Mouse (Mus musculus): ENCODE data around the gene Brca2.

Brca2 gene

DNA sequence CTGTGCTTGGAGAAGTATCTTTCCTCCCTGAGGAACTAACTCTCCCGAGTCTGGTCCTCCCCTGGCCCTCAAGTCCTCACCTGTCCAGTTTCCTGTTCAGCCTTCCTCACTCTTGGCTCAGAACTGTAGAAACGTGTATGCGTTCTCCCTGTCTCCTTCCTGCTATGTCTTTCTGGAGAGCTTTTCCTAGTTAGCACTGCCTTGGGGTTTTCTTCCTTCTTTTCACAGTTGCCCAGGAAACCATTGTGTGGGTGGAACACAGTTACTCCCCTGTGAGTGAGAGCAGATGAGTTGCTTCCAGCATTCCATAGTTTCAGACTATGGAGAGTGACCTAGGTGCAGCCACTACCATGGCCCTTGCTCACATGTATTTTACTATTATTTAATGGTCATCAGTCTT is 43.8 kb downstream of the Brca2 start:
- no peak for DNase-seq

DNA sequence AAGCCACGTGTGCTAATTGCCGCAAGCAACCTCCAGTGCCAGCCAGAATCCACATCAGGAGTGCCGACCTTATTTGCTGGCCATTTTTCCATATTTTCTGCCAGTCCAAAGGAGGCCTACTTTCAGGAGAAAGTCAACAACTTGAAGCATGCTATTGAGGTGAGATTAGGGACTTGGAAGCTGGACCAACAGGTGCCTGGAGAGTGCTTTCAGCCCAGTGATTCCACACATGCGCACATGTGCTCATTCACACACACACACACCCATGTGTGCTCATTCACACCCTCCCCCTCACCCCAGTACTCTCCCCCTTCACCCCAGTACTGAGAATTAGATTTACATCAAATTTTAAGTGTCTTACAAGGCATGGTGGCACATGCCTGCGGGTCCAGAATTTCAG is 44.5 kb downstream of the Brca2 start:
- no peak for DNase-seq

DNA sequence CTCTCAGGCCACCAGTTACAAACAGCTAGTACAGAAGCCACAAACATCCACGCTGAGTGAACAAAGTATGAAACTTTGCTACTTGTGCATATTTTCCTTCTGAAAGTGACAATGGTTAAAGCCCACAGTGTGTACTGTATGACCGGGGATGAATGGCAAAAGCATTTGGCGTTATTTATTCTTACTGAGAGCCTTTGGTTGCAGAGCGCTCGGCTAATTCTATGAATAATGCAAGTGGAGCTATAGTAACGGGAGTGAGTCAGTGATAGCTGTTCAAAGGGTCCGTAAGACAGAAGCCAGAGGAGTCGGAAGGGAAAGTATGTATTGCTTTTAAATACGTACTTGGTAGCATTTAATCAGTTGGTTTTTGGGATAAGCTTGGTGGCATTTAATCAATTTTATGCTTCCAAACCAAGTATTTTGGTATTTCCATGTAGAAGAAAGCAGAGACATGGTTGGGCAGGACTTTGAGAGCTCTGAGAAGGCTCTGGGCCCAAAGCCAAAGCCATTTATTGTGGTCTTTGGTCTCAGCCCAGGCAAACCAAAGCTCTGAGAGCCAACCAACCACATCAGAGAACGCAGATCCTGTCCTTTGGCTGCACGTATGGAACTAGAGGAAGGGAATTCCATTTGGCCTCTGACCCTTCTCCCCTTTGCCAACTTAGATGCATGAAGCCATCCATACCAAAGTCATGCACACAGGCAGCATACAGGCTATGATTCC is 48.2 kb downstream of the Brca2 start:
- DNase-seq, result no peak

DNA sequence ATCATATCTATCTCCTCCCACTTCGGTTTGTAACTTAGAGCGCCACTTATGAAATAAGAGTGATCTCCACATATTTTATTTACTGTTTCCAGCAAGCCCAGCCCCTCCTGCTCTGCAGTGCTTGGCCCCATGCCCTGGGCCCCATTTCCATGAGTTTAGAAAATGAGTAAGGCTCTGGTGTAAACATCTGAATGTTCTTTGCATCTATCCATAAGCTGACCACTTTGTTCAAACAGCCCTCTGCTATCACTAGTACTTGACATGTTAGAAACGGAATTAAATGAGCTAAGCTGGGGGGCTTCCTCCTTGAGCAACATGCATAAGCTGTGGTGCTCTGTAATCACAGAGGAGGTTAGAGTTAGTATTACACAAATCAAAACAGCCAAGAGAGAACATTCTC is 52.0 kb downstream of the Brca2 start:
- no peak for DNase-seq

- no peak for DNase-seq
Measured at GRCm38 (mm10) chr5:150574885-150575284, 52.5 kb downstream of the Brca2 start.

DNA sequence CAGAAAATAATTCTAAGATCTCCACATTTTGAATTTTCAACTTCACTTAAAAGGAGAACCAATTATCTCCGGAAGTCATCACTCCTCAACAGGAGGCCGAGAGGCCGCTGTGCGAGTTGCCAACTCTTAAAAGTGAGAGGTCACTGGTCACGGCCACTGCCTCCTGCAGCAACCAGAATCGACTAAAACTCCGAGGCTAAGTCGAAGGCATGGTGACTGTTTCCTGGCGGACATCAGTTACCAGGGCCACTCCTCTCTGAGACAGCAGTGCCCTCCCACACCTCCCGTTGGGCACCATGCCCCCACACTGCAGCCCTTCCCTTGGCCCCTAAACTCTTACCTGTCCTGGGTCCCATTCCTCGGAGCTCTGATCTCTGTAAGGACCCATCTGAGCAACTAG is 54.4 kb downstream of the Brca2 start:
- DNase-seq, result no peak

- DNase-seq, result no peak
Measured at GRCm38 (mm10) chr5:150578613-150579171, 56.3 kb downstream of the Brca2 start.

DNA sequence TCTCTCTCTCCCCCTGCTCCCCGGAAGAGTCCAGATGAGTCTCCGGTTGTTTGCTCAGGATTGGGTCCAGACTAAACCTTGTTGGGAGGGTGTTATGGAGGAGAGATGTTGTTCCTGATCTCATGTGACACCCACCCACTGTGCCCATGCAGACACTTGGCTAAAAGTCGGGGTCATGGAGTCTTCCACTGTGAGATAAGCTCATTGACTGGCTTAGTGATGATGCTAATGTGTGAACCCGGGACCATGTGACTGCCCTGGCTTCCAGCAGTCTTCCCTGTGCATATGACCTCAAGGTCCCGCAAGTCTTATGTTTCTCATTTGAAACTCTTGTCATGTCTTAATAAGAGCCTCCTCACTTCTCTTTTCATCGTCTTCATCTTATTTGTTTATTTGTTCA is 58.8 kb downstream of the Brca2 start:
- DNase-seq, result no peak

DNA sequence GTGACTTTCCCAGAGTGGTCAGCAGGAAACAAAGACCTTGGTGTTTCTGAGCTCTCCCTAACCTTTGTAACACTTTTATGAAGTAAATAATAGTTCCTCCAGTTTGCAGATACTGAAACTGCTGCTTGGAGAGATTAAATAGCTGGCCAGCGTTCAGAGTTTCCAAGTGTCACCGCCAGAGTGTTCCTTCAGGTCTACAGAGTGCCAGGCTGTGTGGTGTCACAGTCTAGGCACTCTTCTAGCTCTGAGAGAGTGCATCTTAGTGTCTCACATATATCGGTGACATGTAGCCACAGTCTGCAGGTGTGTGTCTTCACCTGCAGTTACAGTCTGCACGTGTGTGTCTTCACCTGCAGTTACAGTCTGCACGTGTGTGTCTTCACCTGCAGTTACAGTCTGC is 60.8 kb downstream of the Brca2 start:
- no peak for DNase-seq

DNA sequence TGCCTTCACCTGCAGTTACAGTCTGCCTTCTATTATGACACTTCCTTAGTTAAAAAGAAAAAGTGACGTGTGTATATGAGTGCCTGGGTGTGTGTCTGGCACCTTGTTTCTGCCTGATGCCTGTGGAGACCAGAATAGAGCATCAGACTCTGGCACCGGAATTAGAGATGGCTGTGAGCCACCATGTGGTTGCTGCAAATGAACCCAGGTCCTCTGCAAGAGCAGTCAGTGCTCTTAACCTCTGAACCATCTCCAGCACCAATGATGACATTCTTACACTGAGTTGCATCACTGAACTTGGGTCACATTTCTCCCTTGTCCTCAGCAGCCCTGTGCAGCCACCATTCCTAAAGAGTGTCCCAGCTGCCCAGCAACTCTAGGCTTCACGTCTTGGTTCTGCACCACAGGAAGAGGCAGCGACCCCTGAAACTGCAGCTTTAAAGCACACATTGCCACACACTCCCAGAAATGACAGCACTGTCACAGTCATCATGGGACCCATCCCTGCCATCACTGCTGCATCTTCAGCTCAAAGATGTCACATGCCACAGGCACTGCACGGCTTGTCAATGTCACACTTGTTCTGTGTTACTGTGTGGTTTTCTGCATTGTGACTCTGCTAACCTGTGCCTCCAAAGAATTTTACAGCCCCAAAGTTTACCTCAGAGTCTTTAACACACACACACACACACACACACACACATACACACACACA is 61.3 kb downstream of the Brca2 start:
- DNase-seq, result no peak

DNA sequence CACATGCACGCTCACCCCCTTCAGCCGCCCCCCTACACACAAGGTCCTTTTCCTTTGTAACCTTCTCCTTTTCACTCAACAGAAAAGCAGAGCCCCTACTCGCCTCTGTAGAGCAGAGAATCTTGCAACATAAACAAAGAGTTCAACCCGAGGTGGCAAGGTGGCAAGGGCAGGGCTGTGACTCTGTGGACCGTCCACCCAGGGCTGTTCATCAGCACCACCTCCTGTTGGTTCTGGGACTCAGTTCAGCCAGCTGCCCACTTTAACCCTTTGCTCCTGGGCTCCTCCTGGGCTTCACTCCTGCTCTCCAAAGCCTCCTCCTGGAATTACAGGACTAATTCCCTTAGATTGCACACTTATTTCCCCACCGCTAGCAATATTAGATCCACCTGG is 61.9 kb downstream of the Brca2 start:
- DNase-seq, result no peak

DNA sequence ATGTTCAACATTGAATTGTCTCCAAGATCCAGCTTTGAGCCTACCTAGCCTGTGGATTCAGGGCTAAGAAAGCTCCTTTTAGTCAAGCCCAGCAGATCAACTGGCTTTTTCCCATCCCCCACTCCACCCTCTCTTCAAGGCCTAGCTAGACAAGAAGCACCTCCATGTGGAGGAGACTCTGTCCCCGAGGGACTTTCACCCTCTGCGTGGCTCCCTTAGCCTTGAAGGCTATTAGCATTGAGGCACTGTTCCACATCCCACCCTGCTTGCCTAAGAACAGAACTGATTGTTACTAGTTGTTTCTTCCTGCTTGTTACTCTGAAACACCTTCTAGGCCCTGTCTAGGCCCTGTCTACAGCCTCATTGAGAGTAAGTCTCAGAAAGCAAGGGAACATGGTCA is 67.5 kb downstream of the Brca2 start:
- no peak for DNase-seq

DNA sequence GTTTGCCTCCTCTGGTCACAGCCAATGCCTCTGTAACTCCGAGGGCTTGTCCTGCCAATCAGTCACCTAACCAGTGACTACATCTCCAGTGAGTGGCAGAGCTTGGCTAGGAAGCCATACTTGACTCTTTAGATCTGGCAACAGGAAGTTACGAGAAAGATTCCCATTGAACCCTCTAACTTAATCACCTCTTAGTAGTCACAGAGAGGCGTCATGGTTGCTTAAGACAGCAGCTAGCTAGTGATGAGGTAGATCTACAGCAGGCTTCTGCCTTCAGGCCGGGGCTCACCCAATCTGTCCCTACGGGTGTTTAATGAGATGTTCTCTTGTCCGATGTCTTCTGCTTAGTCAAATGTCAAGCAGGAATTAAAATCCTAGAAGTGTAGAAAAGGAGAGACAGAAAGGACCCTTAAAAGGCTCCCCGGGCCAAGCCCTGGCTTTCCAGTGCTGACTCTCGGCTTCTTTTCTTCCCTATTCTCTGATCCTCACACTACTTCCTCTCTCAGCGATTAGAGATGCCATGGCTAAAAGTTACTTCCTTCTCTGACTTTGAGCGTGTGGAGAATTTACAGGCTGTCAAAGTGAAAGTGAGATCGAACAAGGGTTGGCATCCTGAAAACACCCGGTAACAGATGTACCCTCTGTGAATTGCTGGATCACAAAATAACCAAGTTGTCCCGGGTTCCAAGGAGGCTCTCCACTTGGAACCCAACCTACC is 69.9 kb downstream of the Brca2 start:
- peak; percentile 21 for DNase-seq

- DNase-seq, result peak; percentile 73
Measured at GRCm38 (mm10) chr5:150592904-150593755, 70.7 kb downstream of the Brca2 start.

GRCm38 (mm10) chr5:150593756-150594648 is 71.6 kb downstream of the Brca2 start:
- peak; percentile 73 for DNase-seq

DNA sequence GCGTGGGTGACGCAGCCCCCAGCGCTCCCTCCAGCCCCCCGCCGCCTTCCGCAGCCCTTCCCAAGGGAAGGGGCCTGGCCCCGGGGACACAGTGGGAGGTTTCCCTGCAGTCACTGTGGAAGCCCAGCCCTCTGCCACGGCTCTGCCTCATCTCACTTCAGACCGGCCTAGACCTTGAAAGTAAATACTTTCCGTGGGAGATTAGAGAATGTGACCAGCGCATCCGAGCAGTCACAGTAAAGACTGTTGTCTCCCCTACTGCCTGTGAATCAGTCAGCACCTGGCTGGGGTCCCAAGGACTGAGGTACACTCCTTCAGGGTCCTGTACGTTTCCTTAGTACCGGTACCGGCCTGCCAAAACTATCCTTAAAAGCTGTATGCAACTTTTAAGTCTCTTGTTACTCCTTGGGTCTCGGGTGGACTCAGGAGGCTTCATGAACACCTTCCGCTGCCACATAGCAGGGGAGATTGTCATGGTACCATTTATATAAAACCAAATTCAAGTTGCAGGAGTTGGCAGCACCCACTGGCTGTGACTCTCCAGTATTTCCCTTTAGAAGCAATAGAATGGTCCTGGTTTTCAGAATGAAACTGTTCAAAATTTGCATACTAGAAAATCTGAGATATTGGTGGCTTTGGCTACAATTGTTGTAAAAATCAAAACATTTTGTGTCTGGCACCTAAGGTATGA is 72.4 kb downstream of the Brca2 start:
- DNase-seq, result no peak

- no peak for DNase-seq
Measured at GRCm38 (mm10) chr5:150595366-150596016, 73.1 kb downstream of the Brca2 start.

- no peak for DNase-seq
Measured at GRCm38 (mm10) chr5:150597088-150597487, 74.7 kb downstream of the Brca2 start, which contains the start of gene N4bp2l1. Gene N4bp2l1, minus strand, starts transcription at chr5:150597188.

DNA sequence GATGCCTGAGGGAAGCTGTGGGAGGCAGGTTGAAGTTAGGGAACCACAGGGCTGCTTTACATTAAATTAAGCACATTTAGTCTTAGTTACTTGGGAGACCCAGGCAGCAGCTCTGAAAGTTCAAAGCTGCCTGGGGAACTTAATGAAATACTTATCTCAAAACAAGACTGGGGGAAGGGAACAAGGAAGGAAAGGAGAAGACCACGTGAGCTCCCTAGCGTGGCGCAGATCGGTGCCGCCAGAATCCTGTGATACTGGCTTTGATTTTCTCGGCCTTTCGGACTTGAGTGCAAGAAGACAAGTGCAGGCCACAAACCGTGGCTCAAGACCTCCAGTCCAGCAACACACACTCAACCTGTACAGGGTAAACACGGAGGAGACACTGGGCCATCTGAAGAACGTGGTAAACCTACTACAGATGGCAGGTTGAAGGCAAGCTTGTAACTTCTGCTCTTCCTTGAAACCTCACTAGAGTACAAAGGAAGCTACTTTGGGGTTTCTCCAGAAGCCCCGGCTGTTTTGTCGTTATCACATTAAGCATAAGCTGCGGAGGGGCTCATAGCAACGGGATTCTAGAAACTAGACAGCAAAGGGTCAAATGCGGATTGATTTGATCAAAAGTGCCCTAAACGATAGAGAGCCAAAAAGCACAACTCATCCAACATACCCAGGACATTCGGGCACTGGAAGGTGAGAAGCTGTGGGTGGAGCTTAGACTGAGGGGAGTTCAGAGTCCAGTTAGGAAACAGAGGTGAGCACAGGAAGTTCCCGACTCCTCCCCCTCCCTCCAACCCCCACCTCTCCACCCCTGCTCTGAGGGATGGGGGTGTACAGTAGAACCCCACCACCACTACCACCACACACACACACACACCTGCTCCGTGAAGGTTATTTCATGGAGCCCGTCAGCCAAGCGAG is 76.0 kb downstream of the Brca2 start:
- peak; percentile 41 for DNase-seq
